9 mouse cellular contexts compared by ENCODE assay signal in genomic region chr8:121547132-121547531, GRCm38 (mm10). TPM values are rescaled to one million over a fixed set of nuclear protein-coding genes. Genes with fewer than 3 reads are reported as not detected.
DNase-seq lines count a peak whose midpoint lies in the region; ATAC-seq lines count a peak whose summit lies in the region.
"Had no signal": no experiment of that assay in that cellular context is flagged by ENCODE, and none has a peak within 500 bp of the region (broad histone marks: within the 10 kb centered on the region; RNA-seq: fewer than 3 reads in every experiment).

No protein-coding gene starts in this region.

- peak; percentile 61 to 70 for DNase-seq in CD8-positive naive resting alpha-beta T cell, adult 2 months (ENCODE audit: low read depth in 2 of 2, low spot score in 2 of 2)
- DNase-seq in adrenal gland, postnatal 10 days, result peak; percentile 80
- peak; percentile 61 for DNase-seq in embryo, embryonic 11.5 days (ENCODE audit: low read depth, low spot score)
- DNase-seq in kidney, postnatal 36 days, result peak; percentile 67 to 87
- DNase-seq in lung, adult 18-20 months, result peak; percentile 77 to 78
- peak; percentile 81 for DNase-seq in thymus, postnatal 14 days

- no peak overlapping the region for H3K27ac ChIP-seq in heart, embryonic 12.5 days (ENCODE audit: poor library complexity, severe bottlenecking)

- no peak overlapping the region for H3K9ac ChIP-seq in heart, embryonic 12.5 days

- H3K4me3 ChIP-seq in heart, embryonic 12.5 days, result no peak overlapping the region

- peak; percentile 25; the same call in 1 of the 2 replicates for ATAC-seq in heart, embryonic 12.5 days (ENCODE audit: insufficient number of reproducible peaks, low FRiP score)
- peak; percentile 78 for ATAC-seq in neutrophil, adult 5-6 weeks (ENCODE audit: extremely low read depth, insufficient number of reproducible peaks, low FRiP score, poor library complexity, severe bottlenecking)

- H3K4me1 ChIP-seq in heart, embryonic 12.5 days (replicated peaks), result peaks cover 15% of the 10 kb centered on the region

- no peak overlapping the region for H3K4me2 ChIP-seq in heart, embryonic 12.5 days

- H3K36me3 ChIP-seq in heart, embryonic 12.5 days, result peaks cover 27% of the 10 kb centered on the region

- H3K27me3 ChIP-seq in heart, embryonic 12.5 days (replicated peaks), result peaks cover 24% of the 10 kb centered on the region

- H3K9me3 ChIP-seq in heart, embryonic 12.5 days (replicated peaks), result no peaks in the 10 kb centered on the region; the same call in 1 of the 2 replicates

- WGBS in heart, embryonic 12.5 days, result 6% methylated on average over 7 of the region's 7 CpGs

RNA-seq across cellular contexts. Expression of gene 1700018B08Rik, which starts 3.0 kb away (rescaled TPM):
- total RNA-seq in adrenal gland, postnatal 10 days (2021), result not detected
- not detected in 2 replicates for polyA plus RNA-seq in heart, embryonic 12.5 days (2016; fragmentation: Nextera tagmentation; extraction: Ambion mirVana)
- not detected in 2 replicates for total RNA-seq in neutrophil, adult 5-6 weeks (2017)
- total RNA-seq: gastrocnemius, adult 8-10 months had no signal

RNA-seq across cellular contexts. Expression of gene Fbxo31, which starts 31.5 kb away (rescaled TPM):
- 10 to 100 TPM; 33.6 to 43.8 TPM for total RNA-seq in adrenal gland, postnatal 10 days (2021)
- polyA plus RNA-seq in heart, embryonic 12.5 days (2016; fragmentation: Nextera tagmentation; extraction: Ambion mirVana), result 13.7 and 15.7 TPM in 2 replicates
- total RNA-seq in neutrophil, adult 5-6 weeks (2017), result 27.7 and 35.0 TPM in 2 replicates

RNA-seq across cellular contexts. Expression of gene Map1lc3b, which starts 43.0 kb away (rescaled TPM):
- 100 to 1,000 TPM; 132 to 152 TPM for total RNA-seq in adrenal gland, postnatal 10 days (2021)
- polyA plus RNA-seq in heart, embryonic 12.5 days (2016; fragmentation: Nextera tagmentation; extraction: Ambion mirVana), result 176 and 182 TPM in 2 replicates
- 233 and 265 TPM in 2 replicates for total RNA-seq in neutrophil, adult 5-6 weeks (2017)
